Mouse (Mus musculus) spleen, postnatal 4 days (tissue): ENCODE results near the gene Tnfsf14.

Experiments
- DNase-seq, 2 experiments: peaks; one replicate each; pipeline ENCODE4 v3.0.0; 2022; ENCODE audit warnings: low spot score in 2 of 2

Tnfsf14 gene

GRCm38 (mm10) chr17:57201841-57202724 lies 8.1 kb upstream of the Tnfsf14 start:
- no peak for DNase-seq

GRCm38 (mm10) chr17:57198252-57198651 lies 4.3 kb upstream of the Tnfsf14 start:
- DNase-seq = no peak

- no peak for DNase-seq
Observed at GRCm38 (mm10) chr17:57195326-57196010, 1.5 kb upstream of the Tnfsf14 start.

- no peak for DNase-seq
Observed at GRCm38 (mm10) chr17:57194771-57195170, 794 bp upstream of the Tnfsf14 start.

GRCm38 (mm10) chr17:57188510-57189192 lies 5.3 kb downstream of the Tnfsf14 start:
- DNase-seq = no peak

- DNase-seq = no peak
Observed at GRCm38 (mm10) chr17:57185641-57186040, 8.3 kb downstream of the Tnfsf14 start.

GRCm38 (mm10) chr17:57182871-57183270 lies 11.1 kb downstream of the Tnfsf14 start:
- no peak for DNase-seq

GRCm38 (mm10) chr17:57180363-57180762 lies 13.6 kb downstream of the Tnfsf14 start:
- DNase-seq = peak; percentile 25 to 69

- DNase-seq = no peak
Observed at GRCm38 (mm10) chr17:57173351-57173750, 20.6 kb downstream of the Tnfsf14 start.

- no peak for DNase-seq
Observed at GRCm38 (mm10) chr17:57172378-57172777, 21.6 kb downstream of the Tnfsf14 start.

GRCm38 (mm10) chr17:57170616-57171260 lies 23.2 kb downstream of the Tnfsf14 start:
- DNase-seq = no peak

- DNase-seq = peak; percentile 78 to 94
Observed at GRCm38 (mm10) chr17:57166800-57167791, 26.9 kb downstream of the Tnfsf14 start.

- DNase-seq = no peak
Observed at GRCm38 (mm10) chr17:57153787-57154186, 40.2 kb downstream of the Tnfsf14 start.

GRCm38 (mm10) chr17:57153006-57153405 lies 41.0 kb downstream of the Tnfsf14 start:
- no peak for DNase-seq

GRCm38 (mm10) chr17:57148994-57149803 lies 44.8 kb downstream of the Tnfsf14 start, which contains the start of gene Cd70:
Cd70 (minus strand) TSS chr17:57149777.
- no peak for DNase-seq

- no peak for DNase-seq
Observed at GRCm38 (mm10) chr17:57148343-57148742, 45.6 kb downstream of the Tnfsf14 start.

GRCm38 (mm10) chr17:57145115-57145514 lies 48.9 kb downstream of the Tnfsf14 start:
- DNase-seq = no peak

GRCm38 (mm10) chr17:57143704-57144103 lies 50.3 kb downstream of the Tnfsf14 start:
- DNase-seq = no peak

GRCm38 (mm10) chr17:57139708-57140107 lies 54.3 kb downstream of the Tnfsf14 start:
- DNase-seq = no peak
